Mouse (Mus musculus): ENCODE results near the gene Itga11. TPM values are rescaled to one million over a fixed set of nuclear protein-coding genes. Genes with fewer than 3 reads are reported as not detected.

Itga11 gene
- polyA plus RNA-seq, 1 experiment from 2014 or later: 7.9 TPM

GRCm38 (mm10) chr9:62765346-62765745 is 87.7 kb downstream of the Itga11 start:
- no peak overlapping the region for H3K27ac ChIP-seq (replicated peaks)
- WGBS: 60% methylated on average over 4 of the region's 4 CpGs
- no peaks in the 10 kb centered on the region for H3K27me3 ChIP-seq
- H3K4me3 ChIP-seq (replicated peaks): no peak overlapping the region
- no peak overlapping the region for H3K4me2 ChIP-seq (replicated peaks)
- H3K36me3 ChIP-seq: no peaks in the 10 kb centered on the region
- no peak for ATAC-seq (ENCODE audit: insufficient number of reproducible peaks, low FRiP score, low TSS enrichment, low read depth)
- H3K4me1 ChIP-seq: no peaks in the 10 kb centered on the region
- H3K9me3 ChIP-seq (replicated peaks): no peaks in the 10 kb centered on the region
- no peak overlapping the region for H3K9ac ChIP-seq

- Histone ChIP-seq H3K36me3 (no peaks in the 10 kb centered on the region), H3K27ac (replicated peaks) (no peak overlapping the region), H3K9ac (no peak overlapping the region), H3K4me1 (no peaks in the 10 kb centered on the region), H3K27me3 (no peaks in the 10 kb centered on the region), H3K4me2 (replicated peaks) (no peak overlapping the region), H3K4me3 (replicated peaks) (no peak overlapping the region), H3K9me3 (replicated peaks) (no peaks in the 10 kb centered on the region)
- no peak for ATAC-seq (ENCODE audit: insufficient number of reproducible peaks, low FRiP score, low TSS enrichment, low read depth)
- 62% methylated on average over 17 of the region's 17 CpGs for WGBS
These were observed 89.8 kb downstream of the Itga11 start for GRCm38 (mm10) chr9:62767464-62767863.

GRCm38 (mm10) chr9:62768361-62768760 is 90.7 kb downstream of the Itga11 start:
- no peak overlapping the region for H3K9ac ChIP-seq
- H3K4me1 ChIP-seq: no peaks in the 10 kb centered on the region
- 56% methylated on average over 5 of the region's 5 CpGs for WGBS
- no peak overlapping the region for H3K4me3 ChIP-seq (replicated peaks)
- no peak for ATAC-seq (ENCODE audit: insufficient number of reproducible peaks, low FRiP score, low TSS enrichment, low read depth)
- no peaks in the 10 kb centered on the region for H3K36me3 ChIP-seq
- H3K27me3 ChIP-seq: no peaks in the 10 kb centered on the region
- no peaks in the 10 kb centered on the region for H3K9me3 ChIP-seq (replicated peaks)
- no peak overlapping the region for H3K27ac ChIP-seq (replicated peaks)
- H3K4me2 ChIP-seq (replicated peaks): no peak overlapping the region

GRCm38 (mm10) chr9:62772746-62773145 is 95.1 kb downstream of the Itga11 start:
- peaks cover 5% of the 10 kb centered on the region; the same call in 1 of the 2 replicates for H3K4me1 ChIP-seq
- no peak overlapping the region for H3K4me2 ChIP-seq (replicated peaks)
- ATAC-seq (ENCODE audit: insufficient number of reproducible peaks, low FRiP score, low TSS enrichment, low read depth): no peak
- WGBS: 79% methylated on average over 8 of the region's 8 CpGs
- no peaks in the 10 kb centered on the region for H3K27me3 ChIP-seq
- H3K36me3 ChIP-seq: no peaks in the 10 kb centered on the region
- H3K27ac ChIP-seq (replicated peaks): no peak overlapping the region
- no peak overlapping the region for H3K4me3 ChIP-seq (replicated peaks)
- H3K9me3 ChIP-seq (replicated peaks): no peaks in the 10 kb centered on the region
- H3K9ac ChIP-seq: no peak overlapping the region

- Histone ChIP-seq H3K27ac (replicated peaks) (no peak overlapping the region), H3K4me2 (replicated peaks) (no peak overlapping the region), H3K9ac (no peak overlapping the region), H3K4me1 (peaks cover 12% of the 10 kb centered on the region), H3K36me3 (no peaks in the 10 kb centered on the region), H3K9me3 (replicated peaks) (no peaks in the 10 kb centered on the region), H3K27me3 (no peaks in the 10 kb centered on the region), H3K4me3 (replicated peaks) (no peak overlapping the region)
- whole genome bisulfite sequencing: 42% methylated on average over 4 of the region's 4 CpGs
- ATAC-seq (ENCODE audit: insufficient number of reproducible peaks, low FRiP score, low TSS enrichment, low read depth): no peak
These were observed 97.8 kb downstream of the Itga11 start for GRCm38 (mm10) chr9:62775464-62775863.

GRCm38 (mm10) chr9:62777461-62777860 is 99.8 kb downstream of the Itga11 start:
- peak; percentile 53 for ATAC-seq (ENCODE audit: insufficient number of reproducible peaks, low FRiP score, low TSS enrichment, low read depth)
- peaks cover 20% of the 10 kb centered on the region for H3K4me1 ChIP-seq
- H3K36me3 ChIP-seq: no peaks in the 10 kb centered on the region
- H3K4me3 ChIP-seq (replicated peaks): no peak overlapping the region
- H3K9me3 ChIP-seq (replicated peaks): no peaks in the 10 kb centered on the region
- H3K27me3 ChIP-seq: no peaks in the 10 kb centered on the region
- WGBS: 4% methylated on average over 5 of the region's 5 CpGs
- H3K27ac ChIP-seq (replicated peaks): no peak overlapping the region
- H3K9ac ChIP-seq: no peak overlapping the region
- H3K4me2 ChIP-seq (replicated peaks): no peak overlapping the region

- no peak overlapping the region for H3K27ac ChIP-seq (replicated peaks)
- no peak overlapping the region for H3K9ac ChIP-seq
- no peak for ATAC-seq (ENCODE audit: insufficient number of reproducible peaks, low FRiP score, low TSS enrichment, low read depth)
- H3K4me3 ChIP-seq (replicated peaks): no peak overlapping the region
- H3K9me3 ChIP-seq (replicated peaks): no peaks in the 10 kb centered on the region
- H3K36me3 ChIP-seq: no peaks in the 10 kb centered on the region
- H3K4me2 ChIP-seq (replicated peaks): no peak overlapping the region
- no peaks in the 10 kb centered on the region for H3K27me3 ChIP-seq
- WGBS: 81% methylated on average over 9 of the region's 9 CpGs
- H3K4me1 ChIP-seq: peaks cover 32% of the 10 kb centered on the region
These were observed 101.1 kb downstream of the Itga11 start for GRCm38 (mm10) chr9:62778721-62779120.

- no peak overlapping the region for H3K4me2 ChIP-seq (replicated peaks)
- WGBS: 62% methylated on average over 3 of the region's 3 CpGs
- H3K9ac ChIP-seq: no peak overlapping the region
- ATAC-seq (ENCODE audit: insufficient number of reproducible peaks, low FRiP score, low TSS enrichment, low read depth): no peak
- peaks cover 32% of the 10 kb centered on the region for H3K4me1 ChIP-seq
- 0 out of 2 replicates have a peak overlapping the region, but pooled peaks have one; percentile 2 for H3K27ac ChIP-seq (replicated peaks)
- H3K36me3 ChIP-seq: no peaks in the 10 kb centered on the region
- H3K4me3 ChIP-seq (replicated peaks): no peak overlapping the region
- H3K27me3 ChIP-seq: no peaks in the 10 kb centered on the region
- no peaks in the 10 kb centered on the region for H3K9me3 ChIP-seq (replicated peaks)
These were observed 104.3 kb downstream of the Itga11 start for GRCm38 (mm10) chr9:62781965-62782364.

- Histone ChIP-seq H3K9ac (no peak overlapping the region), H3K27me3 (no peaks in the 10 kb centered on the region), H3K4me1 (peaks cover 27% of the 10 kb centered on the region), H3K9me3 (replicated peaks) (no peaks in the 10 kb centered on the region), H3K36me3 (no peaks in the 10 kb centered on the region), H3K27ac (replicated peaks) (no peak overlapping the region), H3K4me3 (replicated peaks) (no peak overlapping the region), H3K4me2 (replicated peaks) (no peak overlapping the region)
- no peak; the same call in 1 of the 2 replicates for ATAC-seq (ENCODE audit: insufficient number of reproducible peaks, low FRiP score, low TSS enrichment, low read depth)
- WGBS: 42% methylated on average over 14 of the region's 16 CpGs
These were observed 105.6 kb downstream of the Itga11 start for GRCm38 (mm10) chr9:62782976-62783781.

- 94% methylated on average over 2 of the region's 2 CpGs for WGBS
- H3K4me3 ChIP-seq (replicated peaks): no peak overlapping the region
- H3K27me3 ChIP-seq: no peaks in the 10 kb centered on the region
- H3K9me3 ChIP-seq (replicated peaks): no peaks in the 10 kb centered on the region
- H3K4me2 ChIP-seq (replicated peaks): no peak overlapping the region
- peaks cover 21% of the 10 kb centered on the region for H3K4me1 ChIP-seq
- no peak overlapping the region for H3K27ac ChIP-seq (replicated peaks)
- no peaks in the 10 kb centered on the region for H3K36me3 ChIP-seq
- H3K9ac ChIP-seq: no peak overlapping the region
- ATAC-seq (ENCODE audit: insufficient number of reproducible peaks, low FRiP score, low TSS enrichment, low read depth): no peak
These were observed 106.6 kb downstream of the Itga11 start for GRCm38 (mm10) chr9:62784233-62784632.

- H3K4me3 ChIP-seq (replicated peaks): no peak overlapping the region
- no peaks in the 10 kb centered on the region for H3K9me3 ChIP-seq (replicated peaks)
- H3K9ac ChIP-seq: no peak overlapping the region
- no peak for ATAC-seq (ENCODE audit: insufficient number of reproducible peaks, low FRiP score, low TSS enrichment, low read depth)
- H3K4me1 ChIP-seq: peaks cover 17% of the 10 kb centered on the region
- no peak overlapping the region for H3K4me2 ChIP-seq (replicated peaks)
- 79% methylated on average over 5 of the region's 5 CpGs for WGBS
- no peaks in the 10 kb centered on the region for H3K27me3 ChIP-seq
- no peak overlapping the region for H3K27ac ChIP-seq (replicated peaks)
- H3K36me3 ChIP-seq: no peaks in the 10 kb centered on the region
These were observed 109.1 kb downstream of the Itga11 start for GRCm38 (mm10) chr9:62786721-62787120.

GRCm38 (mm10) chr9:62789856-62790255 is 112.2 kb downstream of the Itga11 start:
- H3K9ac ChIP-seq: no peak overlapping the region
- no peak overlapping the region for H3K27ac ChIP-seq (replicated peaks)
- H3K4me2 ChIP-seq (replicated peaks): no peak overlapping the region
- no peak overlapping the region for H3K4me3 ChIP-seq (replicated peaks)
- no peaks in the 10 kb centered on the region for H3K4me1 ChIP-seq
- whole genome bisulfite sequencing: 84% methylated on average over 12 of the region's 12 CpGs
- no peaks in the 10 kb centered on the region for H3K27me3 ChIP-seq
- H3K9me3 ChIP-seq (replicated peaks): no peaks in the 10 kb centered on the region
- ATAC-seq (ENCODE audit: insufficient number of reproducible peaks, low FRiP score, low TSS enrichment, low read depth): no peak
- peaks cover 10% of the 10 kb centered on the region; the same call in 1 of the 2 replicates for H3K36me3 ChIP-seq
